14 mouse cellular contexts compared by ENCODE assay signal in the genomic region with DNA sequence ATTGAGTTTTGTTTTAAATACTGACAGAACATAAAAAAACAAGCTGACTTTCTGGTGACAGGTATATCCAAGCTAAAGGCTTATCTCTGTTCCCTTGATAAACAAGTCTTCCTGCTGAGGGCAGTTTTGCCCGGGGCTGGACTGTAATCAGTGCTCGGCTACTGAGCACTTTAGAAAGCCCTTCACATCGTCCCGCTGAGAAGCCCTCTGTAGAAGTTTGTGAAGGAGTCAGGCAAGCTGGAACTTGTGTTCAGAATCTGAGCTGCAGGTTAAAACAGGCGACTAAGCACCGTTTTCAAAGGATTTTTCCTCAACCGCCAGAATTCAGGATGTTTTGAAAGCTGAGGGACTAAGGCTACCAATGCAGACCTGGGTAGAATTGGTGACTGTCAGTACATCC. TPM values are rescaled to one million over a fixed set of nuclear protein-coding genes. Genes with fewer than 3 reads are reported as not detected.
A peak's percentile ranks its signal among the peaks of the same experiment; 100 is the strongest.
DNase-seq lines count a peak whose midpoint lies in the region; ATAC-seq and TF ChIP-seq lines count a peak whose summit lies in the region.
"Had no signal": no experiment of that assay in that cellular context is flagged by ENCODE, and none has a peak within 500 bp of the region (broad histone marks: within the 10 kb centered on the region; RNA-seq: fewer than 3 reads in every experiment).

No protein-coding gene starts in this region.

- H3K36me3 ChIP-seq in forebrain, embryonic 11.5 days (ENCODE audit: control insufficient read depth, insufficient read depth, low read length) = no peaks in the 10 kb centered on the region
- no peaks in the 10 kb centered on the region for H3K36me3 ChIP-seq in forebrain, postnatal 0 days (ENCODE audit: insufficient read depth)
- H3K36me3 ChIP-seq in kidney, adult 2 months (ENCODE audit: control insufficient read depth, insufficient read depth, low read length) = no peaks in the 10 kb centered on the region
- no peaks in the 10 kb centered on the region for H3K36me3 ChIP-seq in liver, embryonic 11.5 days (ENCODE audit: control insufficient read depth, insufficient read depth, low read length)

- no peaks in the 10 kb centered on the region for H3K9me3 ChIP-seq in forebrain, embryonic 11.5 days (ENCODE audit: control insufficient read depth, low read length)
- H3K9me3 ChIP-seq in forebrain, postnatal 0 days (ENCODE audit: low read length) = no peaks in the 10 kb centered on the region
- H3K9me3 ChIP-seq in liver, embryonic 11.5 days (ENCODE audit: control insufficient read depth, low read length) = no peaks in the 10 kb centered on the region
- H3K9me3 ChIP-seq: megakaryocyte, embryonic 14.5 days had no signal

- WGBS in forebrain, embryonic 11.5 days = under 1% methylated on average over 7 of the region's 7 CpGs
- WGBS in forebrain, postnatal 0 days = 8% methylated on average over 7 of the region's 7 CpGs
- WGBS in kidney, adult 2 months = 13% methylated on average over 7 of the region's 7 CpGs
- WGBS in liver, embryonic 11.5 days = 6% methylated on average over 7 of the region's 7 CpGs

- no peak for DNase-seq in forebrain, embryonic 11.5 days (ENCODE audit: low spot score)
- DNase-seq in forebrain, postnatal 0 days = no peak
- DNase-seq in kidney, adult 2 months = peak; percentile 25
- DNase-seq in kidney, postnatal 10 days = no peak
- peak; percentile 66 for DNase-seq in embryo, embryonic 11 days
- no peak for DNase-seq in liver, embryonic 11.5 days (ENCODE audit: low spot score)
- DNase-seq in adrenal gland, postnatal 10 days = no peak
- no peak for DNase-seq in gastrocnemius, postnatal 25 days
- DNase-seq: cerebellum, adult 9-11 months; kidney, postnatal 36 days; lung, embryonic 14.5 days had no signal

- H3K4me1 ChIP-seq in forebrain, embryonic 11.5 days (replicated peaks; ENCODE audit: control insufficient read depth, insufficient read depth, low read length) = peaks cover 6% of the 10 kb centered on the region
- no peaks in the 10 kb centered on the region for H3K4me1 ChIP-seq in forebrain, postnatal 0 days (ENCODE audit: insufficient read depth)
- H3K4me1 ChIP-seq in kidney, adult 2 months (ENCODE audit: control insufficient read depth, insufficient read depth, low read length) = no peaks in the 10 kb centered on the region
- H3K4me1 ChIP-seq in liver, embryonic 11.5 days (replicated peaks; ENCODE audit: control insufficient read depth, insufficient read depth, low read length) = peaks cover 7% of the 10 kb centered on the region

- H3K27me3 ChIP-seq in forebrain, embryonic 11.5 days (ENCODE audit: control insufficient read depth, insufficient read depth, low read length) = no peaks in the 10 kb centered on the region
- H3K27me3 ChIP-seq in forebrain, postnatal 0 days (ENCODE audit: insufficient read depth, low read length) = peaks cover 12% of the 10 kb centered on the region; the same call in 1 of the 2 replicates
- H3K27me3 ChIP-seq in kidney, adult 2 months (replicated peaks; ENCODE audit: control insufficient read depth, insufficient read depth, low read length) = peaks cover 21% of the 10 kb centered on the region
- no peaks in the 10 kb centered on the region for H3K27me3 ChIP-seq in liver, embryonic 11.5 days (replicated peaks; ENCODE audit: control insufficient read depth, insufficient read depth, low read length)
- H3K27me3 ChIP-seq: megakaryocyte, embryonic 14.5 days had no signal

- peak overlapping the region; percentile 9; the same call in 1 of the 2 replicates for H3K27ac ChIP-seq in forebrain, embryonic 11.5 days (ENCODE audit: low read depth, low read length)
- no peak overlapping the region for H3K27ac ChIP-seq in forebrain, postnatal 0 days (ENCODE audit: low read depth, low read length)
- no peak overlapping the region for H3K27ac ChIP-seq in kidney, adult 2 months (ENCODE audit: insufficient read depth, low read depth, low read length)
- H3K27ac ChIP-seq in liver, embryonic 11.5 days (ENCODE audit: low read depth, low read length) = no peak overlapping the region; the same call in 1 of the 2 replicates
- H3K27ac ChIP-seq: left cerebral cortex, adult 2 months had no signal

- no peak for TF ChIP-seq CTCF in forebrain, postnatal 0 days (IDR thresholded peaks at IDR 0.05; ENCODE audit: low read depth)
- TF ChIP-seq CTCF in kidney, adult 2 months (conservative IDR thresholded peaks at IDR 0.05; ENCODE audit: insufficient read depth, insufficient read length, low read depth, low read length) = no peak

- H3K4me2 ChIP-seq in forebrain, embryonic 11.5 days (ENCODE audit: low read depth, low read length, severe bottlenecking) = 0 out of 2 replicates have a peak overlapping the region, but pooled peaks have one; percentile 18
- no peak overlapping the region for H3K4me2 ChIP-seq in forebrain, postnatal 0 days (ENCODE audit: low read depth)
- peak overlapping the region; percentile 47 for H3K4me2 ChIP-seq in liver, embryonic 11.5 days
- H3K4me2 ChIP-seq: lung, embryonic 14.5 days had no signal

- TF ChIP-seq POLR2A in kidney, adult 2 months (IDR thresholded peaks at IDR 0.05; ENCODE audit: low read depth, low read length) = no peak

- no peak overlapping the region for H3K4me3 ChIP-seq in forebrain, embryonic 11.5 days (ENCODE audit: low read depth, low read length)
- no peak overlapping the region for H3K4me3 ChIP-seq in forebrain, postnatal 0 days (ENCODE audit: low read depth, low read length)
- H3K4me3 ChIP-seq in kidney, adult 2 months (ENCODE audit: insufficient read depth, low read depth, low read length) = no peak overlapping the region
- H3K4me3 ChIP-seq in liver, embryonic 11.5 days (ENCODE audit: low read depth, low read length) = 0 out of 2 replicates have a peak overlapping the region, but pooled peaks have one; percentile 7
- H3K4me3 ChIP-seq: left cerebral cortex, adult 2 months; megakaryocyte, embryonic 14.5 days had no signal

- peak overlapping the region; percentile 3; the same call in 1 of the 2 replicates for H3K9ac ChIP-seq in forebrain, embryonic 11.5 days (ENCODE audit: low read length)
- H3K9ac ChIP-seq in forebrain, postnatal 0 days = no peak overlapping the region
- H3K9ac ChIP-seq in liver, embryonic 11.5 days (ENCODE audit: low read depth, low read length) = no peak overlapping the region
- H3K9ac ChIP-seq: lung, embryonic 14.5 days had no signal

- no peak for ATAC-seq in forebrain, embryonic 11.5 days (replicated peaks; ENCODE audit: low FRiP score)
- ATAC-seq in forebrain, postnatal 0 days = no peak
- ATAC-seq in liver, embryonic 11.5 days (replicated peaks; ENCODE audit: low FRiP score) = no peak
- ATAC-seq: hindbrain, embryonic 16.5 days had no signal

RNA-seq across cellular contexts. Expression of gene Igf2bp3, which starts 7.1 kb away (rescaled TPM):
- polyA plus RNA-seq in forebrain, embryonic 11.5 days (2014; fragmentation: Nextera tagmentation; extraction: Ambion mirVana) = 121 and 132 TPM in 2 replicates
- total RNA-seq in forebrain, postnatal 0 days (2014; rRNA removed) = 9.1 and 12.8 TPM in 2 replicates
- 12.3 and 13.5 TPM in 2 replicates for polyA plus RNA-seq in forebrain, postnatal 0 days (2015; fragmentation: Nextera tagmentation; extraction: Ambion mirVana)
- 0.03 and 0.04 TPM in 2 replicates for polyA plus RNA-seq in kidney, adult 2 months (2012; rRNA removed)
- polyA plus RNA-seq in liver, embryonic 11.5 days (2014; fragmentation: Nextera tagmentation; extraction: Ambion mirVana) = 57.8 and 61.5 TPM in 2 replicates
- total RNA-seq in adrenal gland, postnatal 10 days (2021) = 1 to 10 TPM; 7.1 to 7.6 TPM
- under 1 TPM; 0.15 to 0.29 TPM for total RNA-seq in gastrocnemius, postnatal 25 days (2021)

RNA-seq across cellular contexts. Expression of gene Tra2a, which starts 41.9 kb away (rescaled TPM):
- polyA plus RNA-seq in forebrain, embryonic 11.5 days (2014; fragmentation: Nextera tagmentation; extraction: Ambion mirVana) = 64.4 and 68.5 TPM in 2 replicates
- 75.7 and 81.7 TPM in 2 replicates for total RNA-seq in forebrain, postnatal 0 days (2014; rRNA removed)
- 43.5 and 45.9 TPM in 2 replicates for polyA plus RNA-seq in forebrain, postnatal 0 days (2015; fragmentation: Nextera tagmentation; extraction: Ambion mirVana)
- 18.4 and 22.7 TPM in 2 replicates for polyA plus RNA-seq in kidney, adult 2 months (2012; rRNA removed)
- polyA plus RNA-seq in liver, embryonic 11.5 days (2014; fragmentation: Nextera tagmentation; extraction: Ambion mirVana) = 31.2 and 37.1 TPM in 2 replicates
- total RNA-seq in adrenal gland, postnatal 10 days (2021) = 10 to 100 TPM; 47.8 to 51.1 TPM
- total RNA-seq in gastrocnemius, postnatal 25 days (2021) = 10 to 100 TPM; 15.8 to 18.6 TPM

Comparison
In these comparisons a context has a peak if more than half of its experiments do, and no peak if none do; other contexts are left out.
1. DNase-seq: peak in kidney, adult 2 months (single experiment) and embryo, embryonic 11 days (single experiment); none in forebrain, embryonic 11.5 days (single experiment), forebrain, postnatal 0 days (single experiment), kidney, postnatal 10 days (single experiment), liver, embryonic 11.5 days (single experiment), adrenal gland, postnatal 10 days (single experiment) and gastrocnemius, postnatal 25 days (single experiment).
2. RNA of gene Igf2bp3, which starts 7.1 kb away (polyA plus RNA-seq): 121 to 132 TPM in forebrain, embryonic 11.5 days, 57.8 to 61.5 TPM in liver, embryonic 11.5 days and 12.3 to 13.5 TPM in forebrain, postnatal 0 days; 0.03 to 0.04 TPM in kidney, adult 2 months; every median in the first group is over 10 times any median in the second.